Mouse (Mus musculus): Measurements from ENCODE around the gene Daw1.

Daw1 gene

DNA sequence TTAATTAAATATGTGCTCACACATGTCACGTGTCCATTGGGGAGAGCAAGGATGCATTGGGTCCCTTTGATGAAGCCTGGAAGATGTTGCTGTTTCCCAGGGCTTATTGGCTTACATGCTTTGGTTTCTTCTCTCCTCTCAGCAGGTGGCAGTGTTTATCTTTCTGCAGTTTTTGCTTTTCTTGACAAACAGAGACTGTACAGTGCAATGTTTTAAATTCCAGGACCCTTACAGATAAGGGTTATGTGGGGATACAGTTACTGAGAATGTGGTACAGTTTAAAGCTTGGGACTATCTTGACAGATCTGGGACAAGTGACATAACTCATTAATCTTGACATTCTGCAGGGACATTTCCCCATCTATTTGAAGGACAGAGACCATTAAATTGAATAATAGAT lies 58.7 kb downstream of the Daw1 start:
- DNase-seq = no peak

DNA sequence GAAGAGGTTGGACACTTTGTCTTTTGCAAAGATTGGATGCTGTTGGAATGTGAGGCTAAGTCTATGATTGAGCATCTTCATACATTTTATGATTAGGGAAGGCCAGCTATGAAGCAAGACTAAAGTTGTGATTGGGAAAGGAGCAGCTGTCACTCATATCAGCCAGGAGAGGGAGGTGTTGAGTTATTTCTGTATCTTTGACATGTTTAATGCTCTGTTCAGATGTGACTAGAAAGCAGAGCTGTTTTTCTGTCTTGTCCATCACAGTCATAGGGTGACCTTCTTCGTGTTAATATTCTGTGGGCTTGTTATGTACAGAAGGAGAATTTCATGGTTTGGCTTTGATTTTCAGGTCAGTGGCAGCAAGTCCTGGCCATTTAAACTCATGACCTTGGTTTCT lies 63.5 kb downstream of the Daw1 start:
- DNase-seq = no peak

DNA sequence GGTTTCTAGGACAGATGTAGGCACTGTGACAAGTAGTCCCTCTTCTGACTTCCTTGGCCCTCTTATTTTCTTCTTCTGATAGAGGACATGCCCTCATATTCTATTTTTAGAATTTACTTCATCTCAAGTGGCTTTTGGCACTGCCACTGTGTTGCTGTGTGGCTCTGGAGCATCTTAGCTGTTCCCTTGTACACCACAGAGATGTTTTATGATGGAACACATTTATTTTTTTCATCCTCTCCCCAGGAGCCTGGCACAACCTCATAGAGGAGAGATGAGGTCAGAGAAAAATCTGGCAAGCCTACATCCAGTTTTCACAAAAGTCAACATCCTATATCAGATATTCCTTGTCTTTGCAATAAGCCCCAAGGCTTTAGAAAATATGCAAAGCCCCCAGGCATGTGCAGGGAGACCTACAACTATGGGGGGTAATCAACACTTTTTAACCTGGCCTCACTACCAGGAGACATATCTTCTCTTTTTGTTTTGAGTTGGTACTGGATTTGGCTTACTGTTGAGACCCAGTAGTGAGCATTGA lies 64.9 kb downstream of the Daw1 start:
- no peak for DNase-seq

DNA sequence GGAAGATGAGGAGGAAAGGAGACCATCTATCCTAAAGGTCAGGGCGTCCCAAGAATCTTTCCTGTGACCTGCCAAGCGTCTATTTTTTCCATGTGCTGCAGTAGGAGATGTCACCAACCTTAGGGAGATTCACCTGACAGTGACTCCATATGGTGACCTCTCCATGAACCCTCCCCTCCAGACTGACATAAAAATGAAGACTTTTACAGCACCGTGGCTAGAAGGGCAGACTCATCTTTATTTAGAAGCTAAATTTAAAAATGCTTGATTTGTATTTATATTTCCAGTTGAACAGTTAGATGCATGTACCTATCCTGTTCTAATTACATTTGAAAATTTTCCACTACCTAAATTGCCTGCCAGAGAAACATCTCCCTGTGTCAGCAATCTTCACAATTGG lies 68.4 kb downstream of the Daw1 start:
- no peak for DNase-seq

DNA sequence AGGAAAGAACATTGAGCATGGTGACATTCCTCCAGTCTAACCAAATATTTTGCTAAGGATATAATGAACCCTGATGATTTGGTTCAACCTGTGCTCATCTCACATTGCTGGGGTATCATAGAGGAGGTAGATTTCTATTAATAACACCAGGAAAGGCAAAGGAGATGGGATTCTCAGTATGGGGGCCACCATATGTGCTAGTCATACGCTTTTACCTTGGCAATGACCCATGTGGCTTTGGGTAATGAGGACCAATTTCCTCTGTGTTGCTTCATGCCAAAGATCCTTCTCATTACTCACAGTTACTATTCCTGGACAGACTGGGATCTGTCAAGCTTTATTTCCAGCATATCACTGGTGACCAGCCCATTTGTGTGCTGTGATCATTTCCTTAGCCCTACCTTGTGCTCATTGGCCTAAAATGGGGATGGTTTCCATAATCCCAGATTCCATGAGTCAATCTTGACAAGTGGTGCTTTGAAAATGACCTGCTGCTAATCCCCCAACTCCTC lies 88.7 kb downstream of the Daw1 start:
- no peak for DNase-seq

DNA sequence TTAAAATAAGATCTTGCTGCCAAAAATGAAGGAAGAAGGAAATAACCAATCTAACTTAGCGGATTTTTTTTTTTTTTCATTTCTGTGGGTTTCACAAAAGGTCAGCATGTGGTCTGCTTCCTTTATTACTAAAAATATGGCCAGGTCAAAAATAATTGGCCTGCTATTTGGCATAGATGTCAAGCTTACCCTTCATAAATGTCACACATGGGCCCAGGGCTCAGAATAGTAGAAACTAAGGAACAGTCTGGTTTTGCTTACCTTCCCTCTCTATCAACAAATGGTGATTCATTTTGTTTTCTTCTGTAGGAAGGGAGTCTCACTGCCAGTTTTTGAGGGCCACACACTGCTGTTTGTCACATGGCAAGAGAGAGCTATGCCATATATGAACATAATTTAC lies 92.2 kb downstream of the Daw1 start:
- DNase-seq = no peak

All from layer of hippocampus, adult 9-11 months (tissue).